Mouse (Mus musculus) cerebellum, postnatal 25 days (tissue): ENCODE data around the gene Notch4.
A peak's percentile ranks its signal among the peaks of the same experiment; 100 is the strongest.

Experiments
- DNase-seq, 2 experiments: peaks; one replicate each; pipeline ENCODE4 v3.0.0; 2021; ENCODE audit warnings: mixed read lengths in 2 of 2

Gene Notch4

DNA sequence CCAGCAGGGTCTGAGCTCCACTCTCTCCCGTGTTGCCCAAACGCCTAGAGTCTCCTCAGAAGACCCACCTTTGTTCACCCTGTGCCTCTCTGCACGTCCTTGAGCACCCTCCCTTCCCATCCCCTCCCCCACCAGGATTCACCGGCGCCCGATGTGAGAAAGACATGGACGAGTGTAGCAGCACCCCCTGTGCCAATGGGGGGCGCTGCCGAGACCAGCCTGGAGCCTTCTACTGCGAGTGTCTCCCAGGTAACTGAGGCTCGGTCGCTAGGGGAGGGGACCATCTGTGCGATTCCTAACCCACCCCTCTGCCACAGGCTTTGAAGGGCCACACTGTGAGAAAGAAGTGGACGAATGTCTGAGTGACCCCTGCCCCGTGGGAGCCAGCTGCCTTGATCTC lies 8.3 kb downstream of the Notch4 start:
- DNase-seq, result peak in 1 of 2 experiments; percentile 36

DNA sequence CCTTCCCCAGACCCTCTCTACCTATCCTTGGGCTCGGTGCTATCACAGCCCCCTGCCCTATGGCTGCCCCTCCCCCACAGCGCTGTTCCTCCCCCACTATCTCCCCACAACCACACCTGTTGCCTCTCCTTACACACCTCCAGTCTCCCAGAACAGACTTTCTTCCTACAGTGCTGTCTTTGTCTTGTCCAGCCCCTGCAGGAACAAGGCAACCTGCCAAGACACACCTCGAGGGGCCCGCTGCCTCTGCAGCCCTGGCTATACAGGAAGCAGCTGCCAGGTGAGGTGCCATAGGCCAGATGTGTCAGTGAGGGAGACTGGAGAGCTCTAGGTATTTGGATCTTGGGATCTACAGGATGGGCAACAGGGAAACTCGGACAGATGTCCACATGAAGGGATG lies 12.5 kb downstream of the Notch4 start:
- DNase-seq, result no peak

DNA sequence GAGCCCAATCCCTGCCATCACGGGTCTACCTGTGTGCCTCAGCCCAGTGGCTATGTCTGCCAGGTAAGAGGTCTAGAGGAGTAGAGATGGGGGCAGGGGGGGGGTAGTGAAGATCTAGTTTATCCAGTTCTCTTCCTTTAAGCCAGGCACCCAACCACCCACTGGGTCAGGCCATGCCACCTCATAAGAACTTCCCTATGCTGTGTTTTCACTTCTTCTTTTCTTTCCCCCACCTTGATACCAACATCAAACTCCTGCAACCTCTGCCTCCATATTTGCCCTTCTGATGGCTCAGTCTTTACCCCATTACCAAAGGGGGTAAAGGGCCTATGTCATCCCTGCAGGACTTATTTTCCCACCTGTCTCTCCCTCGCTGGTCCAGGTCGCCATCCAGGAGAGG lies 14.0 kb downstream of the Notch4 start:
- no peak for DNase-seq

DNA sequence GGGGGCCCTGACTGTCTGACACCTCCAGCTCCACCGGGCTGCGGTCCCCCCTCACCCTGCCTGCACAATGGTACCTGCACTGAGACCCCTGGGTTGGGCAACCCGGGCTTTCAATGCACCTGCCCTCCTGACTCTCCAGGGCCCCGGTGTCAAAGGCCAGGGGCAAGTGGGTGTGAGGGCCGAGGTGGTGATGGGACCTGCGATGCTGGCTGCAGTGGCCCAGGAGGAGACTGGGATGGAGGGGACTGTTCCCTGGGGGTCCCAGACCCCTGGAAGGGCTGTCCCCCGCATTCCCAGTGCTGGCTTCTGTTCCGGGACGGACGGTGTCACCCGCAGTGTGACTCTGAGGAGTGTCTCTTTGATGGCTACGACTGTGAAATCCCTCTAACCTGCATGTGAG lies 18.5 kb downstream of the Notch4 start:
- no peak for DNase-seq

DNA sequence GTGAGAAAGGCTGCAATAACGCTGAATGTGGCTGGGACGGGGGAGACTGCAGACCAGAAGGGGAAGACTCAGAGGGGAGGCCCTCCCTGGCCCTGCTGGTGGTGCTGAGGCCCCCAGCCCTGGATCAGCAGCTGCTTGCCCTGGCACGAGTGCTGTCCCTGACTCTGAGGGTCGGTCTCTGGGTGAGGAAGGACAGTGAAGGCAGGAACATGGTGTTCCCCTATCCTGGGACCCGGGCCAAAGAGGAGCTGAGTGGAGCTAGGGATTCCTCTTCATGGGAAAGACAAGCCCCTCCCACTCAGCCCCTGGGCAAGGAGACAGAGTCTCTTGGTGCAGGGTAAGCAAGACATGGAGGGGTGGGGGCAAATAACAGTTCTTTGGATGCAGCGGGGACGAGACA lies 19.3 kb downstream of the Notch4 start:
- peak in 1 of 2 experiments; percentile 34 for DNase-seq

DNA sequence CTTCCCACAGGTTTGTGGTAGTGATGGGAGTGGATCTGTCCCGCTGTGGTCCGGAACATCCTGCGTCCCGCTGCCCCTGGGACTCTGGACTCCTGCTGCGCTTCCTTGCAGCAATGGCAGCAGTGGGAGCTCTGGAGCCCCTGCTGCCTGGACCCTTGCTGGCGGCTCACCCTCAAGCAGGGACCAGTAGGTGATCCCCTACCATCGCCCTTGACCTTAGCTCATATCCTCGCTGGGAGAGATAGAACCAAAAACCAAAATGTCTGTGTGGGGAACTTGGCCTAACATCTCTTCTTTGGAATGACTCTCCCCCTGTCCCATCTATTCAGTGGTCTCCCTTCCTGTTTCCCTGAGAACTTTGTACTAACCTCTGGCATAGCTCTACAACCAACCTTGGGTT lies 19.8 kb downstream of the Notch4 start:
- no peak for DNase-seq

DNA sequence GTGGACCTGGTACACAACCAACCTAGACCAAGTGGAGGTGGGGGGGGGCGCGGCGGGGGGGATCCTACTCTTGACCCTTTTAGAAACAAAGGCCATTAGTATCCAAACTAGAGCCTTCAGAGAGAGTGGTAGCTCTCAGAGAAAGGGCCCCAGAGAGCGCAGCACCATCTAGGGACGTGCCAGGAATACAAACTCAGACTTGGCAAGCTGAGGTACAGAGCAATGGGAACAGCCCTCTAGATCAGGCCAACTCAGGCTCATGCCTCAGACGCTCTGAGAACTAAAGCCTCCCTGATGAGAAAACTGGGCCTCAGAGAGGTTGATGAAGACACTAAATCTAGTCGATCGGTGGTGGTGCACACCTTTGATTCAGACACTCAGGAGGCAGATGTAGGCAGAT lies 21.1 kb downstream of the Notch4 start:
- DNase-seq, result no peak

DNA sequence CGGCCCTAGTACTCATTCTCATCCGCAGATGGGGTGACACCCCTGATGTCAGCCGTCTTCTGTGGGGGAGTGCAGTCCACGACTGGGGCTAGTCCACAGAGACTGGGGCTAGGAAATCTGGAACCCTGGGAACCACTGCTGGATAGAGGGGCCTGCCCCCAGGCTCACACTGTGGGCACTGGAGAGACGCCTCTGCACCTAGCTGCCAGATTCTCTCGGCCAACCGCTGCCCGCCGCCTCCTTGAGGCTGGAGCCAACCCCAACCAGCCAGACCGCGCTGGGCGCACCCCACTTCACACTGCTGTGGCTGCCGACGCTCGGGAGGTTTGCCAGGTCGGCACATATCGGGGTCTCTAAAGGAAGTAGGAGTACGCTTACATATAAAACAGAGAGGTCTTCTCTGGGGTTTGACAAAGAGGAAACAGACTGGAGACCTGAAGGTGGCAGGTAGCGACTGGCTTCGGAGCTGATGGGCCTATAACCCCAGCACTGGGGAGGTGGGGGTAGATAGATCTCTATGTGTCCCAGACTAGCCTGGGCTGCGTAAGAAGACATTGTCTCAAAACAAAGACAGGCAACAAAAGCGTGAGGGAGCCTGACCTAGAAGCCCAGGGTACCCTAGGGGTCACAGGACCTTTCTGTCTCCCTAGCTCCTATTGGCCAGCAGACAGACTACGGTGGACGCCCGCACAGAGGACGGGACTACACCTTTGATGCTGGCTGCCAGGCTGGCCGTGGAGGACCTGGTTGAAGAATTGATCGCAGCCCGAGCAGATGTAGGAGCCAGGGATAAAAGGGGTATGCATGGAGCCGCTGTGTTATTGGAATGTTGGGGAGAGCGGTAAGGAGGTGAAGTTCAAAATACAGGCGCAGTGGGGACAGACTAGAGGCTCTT lies 22.1 kb downstream of the Notch4 start:
- peak in 1 of 2 experiments; percentile 52 for DNase-seq

DNA sequence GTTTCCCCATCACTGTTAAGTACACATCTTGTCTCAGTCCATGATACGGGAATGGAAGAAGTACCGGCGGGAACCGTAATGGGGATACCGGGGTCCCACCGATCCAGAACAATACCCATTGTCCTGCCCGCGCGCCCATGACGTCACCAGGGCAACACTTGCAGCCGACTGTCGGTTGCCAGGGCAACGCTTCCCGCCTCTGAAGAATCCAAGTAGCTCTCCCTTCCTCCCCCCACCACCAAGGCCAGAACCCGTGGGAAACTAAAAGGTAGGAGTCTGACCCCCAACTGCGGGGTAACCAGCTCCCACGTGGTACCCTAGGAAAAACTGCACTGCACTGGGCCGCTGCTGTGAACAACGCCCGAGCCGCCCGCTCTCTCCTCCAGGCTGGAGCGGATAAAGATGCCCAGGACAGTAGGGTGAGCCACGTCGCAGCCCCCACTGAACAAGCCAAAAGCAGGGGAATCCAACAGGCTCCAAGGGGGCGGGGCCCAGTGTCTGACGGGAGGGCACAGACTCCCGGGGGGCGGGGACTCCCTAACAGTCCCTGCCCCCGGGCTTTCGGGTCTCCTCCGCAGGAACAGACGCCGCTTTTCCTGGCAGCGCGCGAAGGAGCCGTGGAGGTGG lies 22.8 kb downstream of the Notch4 start:
- peak; percentile 82 to 91 for DNase-seq

DNA sequence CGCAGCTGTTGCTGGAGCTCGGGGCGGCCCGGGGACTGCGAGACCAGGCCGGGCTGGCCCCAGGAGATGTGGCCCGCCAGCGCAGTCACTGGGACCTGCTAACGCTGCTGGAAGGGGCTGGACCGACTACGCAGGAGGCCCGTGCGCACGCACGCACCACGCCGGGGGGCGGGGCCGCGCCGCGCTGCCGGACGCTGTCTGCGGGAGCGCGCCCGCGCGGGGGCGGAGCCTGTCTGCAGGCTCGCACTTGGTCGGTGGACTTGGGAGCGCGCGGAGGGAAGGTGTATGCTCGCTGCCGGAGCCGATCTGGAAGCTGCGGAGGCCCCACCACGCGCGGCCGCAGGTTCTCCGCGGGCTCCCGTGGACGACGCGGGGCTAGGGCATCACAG lies 23.3 kb downstream of the Notch4 start:
- peak; percentile 99 for DNase-seq

DNA sequence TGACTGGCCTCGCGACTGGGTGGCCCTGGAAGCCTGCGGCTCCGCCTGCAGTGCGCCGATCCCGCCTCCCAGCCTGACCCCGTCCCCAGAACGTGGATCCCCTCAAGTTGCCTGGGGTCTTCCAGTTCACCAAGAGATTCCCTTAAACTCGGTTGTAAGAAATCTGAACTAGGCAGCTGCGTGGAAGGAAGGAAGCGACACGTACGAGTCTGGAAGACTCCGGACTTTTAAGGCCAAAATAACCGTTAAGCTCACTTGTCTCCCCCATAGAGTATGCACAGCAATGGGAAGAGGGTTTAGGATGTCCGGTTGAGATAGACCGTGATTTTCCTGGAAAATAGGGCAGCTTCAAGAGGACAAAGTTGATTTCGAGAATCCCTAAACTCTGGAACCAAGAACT lies 23.7 kb downstream of the Notch4 start:
- DNase-seq, result no peak

DNA sequence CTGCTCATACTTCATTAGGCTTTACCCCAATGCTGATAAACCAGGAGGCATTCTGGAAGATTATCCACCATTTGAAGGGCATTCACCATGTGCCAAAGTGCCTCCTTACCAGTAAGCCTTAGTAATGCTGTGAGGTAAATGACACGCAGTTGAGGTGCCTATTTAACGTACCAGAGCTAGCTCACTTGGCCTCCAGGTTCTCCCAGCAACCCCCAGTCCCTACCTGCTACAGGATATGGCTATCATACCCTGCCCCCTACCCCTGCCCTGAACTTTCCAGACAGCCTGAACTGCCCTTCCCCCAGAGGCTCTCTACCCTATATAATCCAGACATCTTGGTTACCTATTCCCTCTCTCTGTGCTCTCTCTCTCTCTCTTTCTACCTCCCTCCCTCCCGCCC lies 24.7 kb downstream of the Notch4 start:
- no peak for DNase-seq

DNA sequence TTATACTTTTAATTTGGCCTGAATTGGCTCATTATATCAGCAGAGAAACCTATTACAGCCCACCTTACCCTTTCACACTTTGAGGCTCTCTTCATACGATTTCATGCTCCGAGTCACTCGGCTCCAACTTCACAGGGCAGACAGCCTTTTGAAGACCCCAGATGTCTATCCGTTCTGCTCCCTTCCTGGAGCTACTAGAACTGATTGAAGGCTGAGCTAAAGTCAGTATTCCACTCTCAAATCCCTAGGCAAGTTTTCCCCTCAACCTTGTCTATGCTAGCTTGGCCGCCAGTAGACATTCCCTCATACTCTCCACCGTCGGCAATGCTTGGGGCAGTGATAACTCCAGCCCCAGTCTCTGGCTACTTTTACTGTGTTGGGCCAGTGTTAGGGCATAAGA lies 25.1 kb downstream of the Notch4 start:
- no peak for DNase-seq

DNA sequence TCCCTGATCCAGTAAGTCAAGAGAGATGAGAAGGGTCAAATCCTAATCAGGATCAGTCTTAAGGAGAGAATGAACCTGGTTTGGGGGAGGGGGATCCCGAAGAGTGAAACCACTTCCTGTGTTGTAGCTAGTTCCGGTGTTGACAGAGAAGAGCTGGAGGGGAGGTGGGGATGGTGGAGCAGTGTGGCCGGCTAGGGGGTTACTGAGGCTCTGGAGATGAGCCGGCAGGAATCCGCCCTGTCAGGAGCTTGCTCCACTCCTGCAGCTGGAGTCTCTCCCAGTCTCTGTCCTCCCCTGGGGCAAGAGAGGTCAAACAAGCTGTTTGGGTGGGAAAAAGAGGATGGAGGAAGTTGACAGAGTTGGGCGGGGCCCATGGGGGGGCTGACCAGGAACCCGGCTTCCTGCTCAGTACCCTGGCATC lies 25.6 kb downstream of the Notch4 start, which contains the start of gene Gpsm3:
Gpsm3 (plus strand) TSS at position 126 of the 421 bp plus-strand sequence.
- no peak for DNase-seq

DNA sequence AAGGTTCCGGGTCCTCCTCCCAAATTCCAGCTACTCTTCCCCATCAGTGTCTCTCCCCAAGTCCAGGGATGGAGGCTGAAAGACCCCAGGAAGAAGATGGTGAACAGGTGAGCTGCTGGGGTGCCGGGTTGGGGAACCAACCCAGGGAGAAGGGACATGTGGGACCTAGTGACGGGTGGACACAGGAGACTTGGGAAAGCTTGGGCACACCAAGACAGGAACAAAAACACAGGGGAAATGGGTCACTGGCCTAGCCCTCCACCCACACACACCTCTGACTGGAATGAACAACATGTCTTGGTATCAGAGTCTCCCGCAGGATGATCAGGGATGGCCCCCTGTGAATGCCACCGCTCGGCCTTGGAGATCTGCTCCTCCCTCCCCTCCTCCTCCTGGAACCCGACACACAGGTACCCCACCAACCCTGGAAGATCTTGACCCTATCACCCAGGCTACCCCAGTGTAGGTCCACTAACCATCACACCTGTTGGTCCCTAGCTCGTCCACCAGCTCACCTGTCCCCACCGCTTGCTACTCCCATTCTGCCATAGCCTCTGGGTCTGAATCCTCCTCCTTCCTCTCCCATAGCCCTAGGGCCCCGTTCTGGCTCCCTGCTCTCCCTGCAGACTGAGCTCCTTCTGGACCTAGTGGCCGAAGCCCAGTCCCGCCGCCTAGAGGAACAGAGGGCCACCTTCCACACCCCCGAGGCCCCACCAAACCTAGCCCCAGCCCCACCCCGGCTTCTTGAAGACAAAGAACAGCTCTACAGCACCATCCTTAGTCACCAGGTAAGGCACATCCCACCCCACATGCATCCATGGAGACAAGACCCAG lies 26.3 kb downstream of the Notch4 start:
- DNase-seq, result no peak

DNA sequence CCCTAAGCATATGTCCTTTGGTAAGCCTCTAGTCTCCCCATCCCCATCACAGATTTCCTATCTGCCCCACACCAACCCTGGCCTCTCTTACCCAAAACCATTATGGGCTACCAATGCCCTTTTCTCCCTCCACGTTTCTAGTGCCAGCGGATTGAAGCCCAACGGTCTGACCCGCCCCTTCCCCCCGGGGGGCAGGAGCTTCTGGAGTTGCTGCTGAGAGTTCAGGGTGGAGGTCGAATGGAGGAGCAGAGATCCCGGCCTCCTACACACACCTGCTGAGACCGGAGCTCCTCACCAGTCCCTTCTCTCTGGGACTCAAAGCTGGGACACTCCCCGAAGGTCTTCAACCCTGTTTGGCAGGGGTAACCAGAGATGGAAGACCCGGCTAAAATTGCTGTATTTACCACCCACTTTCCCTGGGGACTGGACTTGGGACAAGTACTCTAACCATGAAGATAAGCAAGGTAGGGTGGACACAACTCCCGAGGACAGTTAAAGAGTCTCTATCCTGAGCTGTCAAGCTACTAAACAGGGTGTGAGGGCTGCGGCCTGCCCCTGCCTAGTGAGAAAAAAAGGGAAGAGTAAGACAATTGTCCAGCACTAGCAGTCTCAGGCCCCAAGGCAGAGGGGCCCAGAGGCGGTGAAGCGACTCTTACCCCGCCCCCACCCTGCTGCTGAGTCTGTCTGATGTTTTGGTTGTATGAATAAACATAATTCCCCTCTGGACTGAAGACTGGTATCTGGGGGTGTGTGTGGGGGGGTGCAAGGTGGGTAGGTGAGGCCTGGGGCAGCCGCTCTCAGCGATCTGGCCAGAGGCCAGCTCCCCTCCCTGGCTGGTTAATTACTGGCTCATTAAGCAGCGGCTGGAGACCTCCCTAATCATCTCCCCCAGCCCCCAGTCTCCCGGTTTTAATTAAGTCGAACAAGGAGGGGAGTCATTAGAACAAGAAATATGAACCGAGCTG lies 27.2 kb downstream of the Notch4 start, which contains the start of gene Pbx2:
Pbx2 (plus strand) TSS at position 238 of the 965 bp plus-strand sequence.
- DNase-seq, result peak in 1 of 2 experiments; percentile 37

DNA sequence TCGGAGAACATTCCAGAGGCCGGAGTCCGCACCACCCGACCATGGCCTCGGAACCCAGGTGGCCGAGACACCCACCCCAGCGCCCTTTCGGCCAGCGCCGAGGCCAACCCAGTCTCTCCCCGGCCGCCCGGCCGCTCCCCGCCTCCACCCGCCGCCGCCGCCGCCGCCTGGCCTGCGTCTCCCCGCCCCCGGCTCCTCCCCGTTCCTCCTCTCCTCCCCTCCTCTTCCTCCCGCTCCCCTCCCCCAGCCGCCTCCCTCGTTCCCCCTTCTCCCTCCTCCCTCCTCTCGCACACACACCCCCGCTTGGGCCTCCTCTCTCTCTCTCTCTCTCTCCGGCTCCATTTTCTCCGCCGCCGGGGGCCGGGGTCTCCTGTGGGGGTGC lies 27.9 kb downstream of the Notch4 start:
- DNase-seq, result peak; percentile 84 to 96

DNA sequence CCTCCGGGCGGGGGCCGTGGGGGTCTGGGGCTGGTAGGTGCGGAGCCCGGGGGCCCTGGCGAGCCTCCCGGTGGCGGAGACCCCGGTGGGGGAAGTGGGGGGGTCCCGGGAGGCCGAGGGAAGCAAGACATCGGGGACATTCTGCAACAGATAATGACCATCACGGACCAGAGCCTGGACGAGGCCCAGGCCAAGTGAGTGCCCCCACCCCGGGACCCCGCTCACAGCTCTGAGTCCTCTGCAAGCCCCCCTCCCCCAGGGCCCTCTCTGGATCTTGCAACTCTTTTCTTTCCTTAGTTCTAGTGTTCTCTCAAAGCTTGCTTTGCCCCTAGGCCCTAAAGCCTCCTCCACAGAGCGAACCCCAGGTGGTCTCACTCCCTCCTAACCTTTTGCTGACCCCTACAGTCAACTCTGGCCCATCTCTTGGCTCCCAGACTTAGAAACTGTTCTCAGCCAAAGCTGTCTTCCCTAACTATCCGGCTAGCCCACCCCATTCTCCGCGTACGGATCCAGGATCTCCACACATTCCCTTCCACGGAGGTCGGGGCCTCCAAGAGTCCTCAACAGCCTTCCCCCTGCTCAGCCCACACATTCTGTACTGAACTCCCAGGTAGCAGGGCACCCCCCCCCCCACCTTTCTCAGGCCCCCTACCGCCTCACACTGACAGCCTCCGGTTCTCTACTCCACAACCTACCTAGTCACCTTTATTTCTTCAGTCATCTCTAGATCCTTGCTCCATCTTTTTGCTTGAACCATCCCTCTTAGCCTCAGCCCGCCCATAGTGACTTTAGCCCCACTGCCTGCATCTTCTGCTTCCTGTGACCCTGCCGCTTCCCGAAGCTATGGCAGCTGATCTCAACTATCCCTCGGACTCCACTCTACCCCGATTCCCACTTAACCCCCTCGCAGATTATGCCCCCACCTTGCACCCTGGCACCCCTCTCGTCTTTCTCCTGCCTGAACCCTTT lies 28.8 kb downstream of the Notch4 start:
- DNase-seq, result peak; percentile 57 to 60

DNA sequence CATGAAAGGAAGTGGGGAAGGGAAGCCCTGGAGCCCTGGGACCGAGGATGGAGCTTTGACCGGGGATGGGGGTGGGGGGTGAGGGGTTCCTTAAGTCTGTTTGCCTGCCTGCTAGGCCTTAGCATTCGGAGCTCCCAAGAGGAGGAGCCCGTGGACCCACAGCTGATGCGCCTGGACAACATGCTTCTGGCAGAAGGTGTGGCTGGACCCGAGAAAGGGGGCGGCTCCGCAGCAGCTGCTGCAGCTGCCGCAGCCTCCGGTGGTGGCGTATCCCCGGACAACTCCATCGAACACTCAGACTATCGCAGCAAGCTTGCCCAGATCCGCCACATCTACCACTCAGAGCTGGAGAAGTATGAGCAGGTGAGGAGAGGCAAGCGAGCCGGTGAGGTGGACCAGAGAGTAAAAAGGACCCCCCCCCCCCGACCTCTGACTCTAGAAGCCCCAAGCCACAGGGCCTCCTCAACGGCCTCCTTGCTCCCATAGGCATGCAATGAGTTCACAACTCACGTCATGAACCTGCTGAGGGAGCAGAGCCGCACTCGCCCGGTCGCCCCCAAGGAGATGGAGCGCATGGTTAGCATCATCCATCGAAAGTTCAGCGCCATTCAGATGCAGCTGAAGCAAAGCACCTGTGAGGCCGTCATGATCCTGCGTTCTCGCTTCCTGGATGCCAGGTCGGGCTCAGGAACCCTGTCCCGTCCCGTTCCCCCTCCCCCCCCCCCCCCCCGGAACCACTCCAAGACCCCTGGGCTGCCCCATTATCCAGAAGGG lies 29.9 kb downstream of the Notch4 start:
- DNase-seq, result peak in 1 of 2 experiments; percentile 31

DNA sequence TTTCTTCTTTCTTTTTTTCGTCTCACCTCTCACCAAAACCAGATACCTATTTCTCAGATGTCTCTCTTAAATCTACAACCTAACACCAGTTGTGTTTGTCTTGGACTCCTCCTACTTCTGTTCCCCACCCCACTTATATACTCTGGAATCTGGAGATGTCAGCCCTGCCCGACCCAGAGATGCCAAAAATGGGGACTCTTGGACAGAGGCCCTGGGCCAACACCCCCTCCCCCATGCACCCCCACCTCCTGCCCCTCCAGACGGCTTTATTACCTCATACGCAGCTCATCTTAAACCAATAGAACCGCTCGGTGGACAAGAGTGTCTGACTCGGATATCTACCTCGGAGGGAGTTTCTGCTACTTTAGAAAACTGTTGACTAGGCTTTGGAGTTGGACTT lies 32.0 kb downstream of the Notch4 start:
- no peak for DNase-seq
